Mouse (Mus musculus) urinary bladder, adult 18-20 months (tissue): Measurements from ENCODE around the gene Gsk3a.

Experiments
- DNase-seq, 2 experiments: peaks; one replicate each; pipeline ENCODE4 v3.0.0; 2022; ENCODE audit warnings: low spot score in 2 of 2, mixed read lengths in 2 of 2

The Gsk3a gene

DNA sequence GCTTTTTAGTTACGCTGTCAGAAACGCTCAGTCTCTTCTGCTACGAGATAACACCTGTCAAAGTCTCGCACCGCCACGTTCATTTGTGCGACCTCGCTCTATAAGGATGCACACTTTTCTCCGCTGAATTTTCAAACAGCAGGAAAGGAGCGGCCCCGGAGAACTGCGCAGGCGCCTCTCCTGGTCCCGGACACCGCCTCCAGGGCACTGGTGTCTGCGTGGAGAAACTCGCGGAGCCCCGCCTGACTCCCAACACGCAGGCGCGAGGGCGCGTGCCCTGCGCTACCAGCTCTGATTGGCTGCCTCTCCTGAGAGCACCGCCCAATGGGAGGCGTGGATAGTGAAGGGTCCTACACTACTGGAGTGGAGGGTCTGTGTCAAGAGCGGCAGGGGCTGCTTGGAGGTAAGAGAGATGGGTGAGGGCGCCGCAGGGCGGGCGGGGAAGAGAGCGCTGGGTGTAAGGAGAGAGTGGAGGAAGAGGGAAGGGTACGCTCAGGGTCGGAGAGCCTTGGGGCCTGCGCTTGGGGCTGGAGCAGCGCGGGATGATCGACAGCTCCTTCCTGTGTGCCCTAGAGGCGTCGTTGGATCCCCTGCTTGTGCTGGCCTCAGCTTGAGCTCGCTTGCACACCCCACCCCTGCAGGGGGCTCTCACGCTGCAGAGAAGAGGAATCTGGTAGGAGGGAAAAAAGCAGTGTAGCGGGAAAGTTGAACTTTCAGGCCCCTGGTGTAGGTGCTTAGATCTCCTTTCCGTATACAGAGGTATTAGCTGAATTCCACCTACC is 16.4 kb downstream of the Gsk3a start, which contains the start of gene Zfp526:
TSS of gene Zfp526 (plus strand) at position 324 of the 782 bp plus-strand sequence.
- peak; percentile 94 to 98 for DNase-seq

DNA sequence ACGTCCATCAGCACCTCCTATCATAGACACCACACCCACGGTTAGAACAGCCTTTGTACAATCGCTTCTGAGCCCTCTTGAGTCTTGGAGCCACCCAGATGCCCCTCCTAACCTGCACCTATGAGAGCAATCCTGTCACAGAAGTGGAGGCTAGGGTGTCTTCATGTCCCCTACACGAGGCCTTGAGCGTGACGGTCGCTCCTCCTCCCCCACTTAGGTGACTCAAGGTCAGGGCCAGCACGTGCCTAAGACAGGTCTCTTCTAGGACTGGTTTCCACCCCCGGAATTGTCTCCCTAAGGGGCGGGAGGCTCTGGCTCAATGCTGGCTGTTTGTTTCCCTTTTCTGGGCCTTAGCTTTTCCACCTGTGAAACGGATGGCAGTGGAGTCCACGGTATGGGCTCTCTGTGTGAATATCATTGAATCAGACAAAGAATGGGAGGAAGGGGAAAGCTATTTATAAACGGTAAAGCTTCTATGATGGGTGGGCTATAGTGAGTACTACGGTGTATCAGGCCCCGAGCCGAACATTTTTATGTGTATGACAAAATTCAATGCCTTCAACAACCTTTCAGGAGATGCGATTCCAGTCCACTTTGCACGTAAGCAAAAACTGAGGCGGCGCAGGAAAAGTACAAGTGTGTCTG is 17.1 kb downstream of the Gsk3a start, which contains the start of gene Dedd2:
TSS of gene Dedd2 (minus strand) at position 159 of the 645 bp plus-strand sequence.
- no peak for DNase-seq

DNA sequence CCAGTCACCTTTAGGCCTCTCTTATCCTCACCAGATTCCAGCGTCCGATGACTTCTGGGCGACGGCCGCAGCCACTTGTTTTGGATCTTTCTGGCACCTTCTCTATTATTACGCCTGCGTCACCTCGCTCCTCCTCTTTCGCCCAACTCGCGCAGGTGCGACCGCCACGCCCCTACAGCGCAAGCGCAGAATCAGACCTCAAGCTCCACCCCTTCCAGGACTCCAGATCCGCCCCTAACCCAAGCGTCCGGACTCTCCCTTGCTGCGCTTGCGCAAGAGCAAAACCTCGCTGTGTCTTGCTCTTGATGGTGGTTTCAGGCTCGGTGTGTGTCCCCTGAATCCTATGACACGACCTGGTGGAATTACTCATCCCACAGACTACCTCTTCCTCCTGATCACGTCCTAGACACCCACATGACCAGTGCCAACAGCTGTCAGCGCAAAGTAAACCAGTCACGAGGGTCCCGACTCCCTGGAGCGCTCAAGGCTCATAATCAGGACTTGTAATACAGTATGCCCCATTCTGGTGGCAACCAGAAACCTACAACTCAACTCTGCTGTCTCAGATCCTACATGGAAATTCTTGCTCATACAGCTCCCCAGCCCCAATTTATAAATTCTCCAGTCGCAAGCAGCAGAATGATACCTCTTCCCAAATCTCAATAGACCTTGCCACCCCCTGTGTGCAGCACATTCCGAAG is 17.7 kb downstream of the Gsk3a start:
- DNase-seq, result peak; percentile 91 to 95

DNA sequence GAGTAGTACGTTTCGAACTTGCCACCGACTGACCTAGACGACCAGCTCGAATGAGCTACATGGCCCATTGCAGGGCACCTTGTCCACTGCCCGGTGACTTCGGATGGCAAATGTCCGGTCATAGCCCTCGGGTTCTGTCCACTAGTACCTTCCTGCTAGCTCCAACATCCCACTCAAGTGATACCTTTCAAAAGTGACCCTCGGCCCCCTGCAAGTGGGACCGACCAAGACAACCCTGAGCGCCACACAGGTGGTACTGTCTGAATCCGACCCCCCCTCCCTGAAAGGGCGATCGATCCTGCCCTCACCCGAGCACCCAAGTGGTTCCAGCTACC is 18.3 kb downstream of the Gsk3a start:
- no peak for DNase-seq

DNA sequence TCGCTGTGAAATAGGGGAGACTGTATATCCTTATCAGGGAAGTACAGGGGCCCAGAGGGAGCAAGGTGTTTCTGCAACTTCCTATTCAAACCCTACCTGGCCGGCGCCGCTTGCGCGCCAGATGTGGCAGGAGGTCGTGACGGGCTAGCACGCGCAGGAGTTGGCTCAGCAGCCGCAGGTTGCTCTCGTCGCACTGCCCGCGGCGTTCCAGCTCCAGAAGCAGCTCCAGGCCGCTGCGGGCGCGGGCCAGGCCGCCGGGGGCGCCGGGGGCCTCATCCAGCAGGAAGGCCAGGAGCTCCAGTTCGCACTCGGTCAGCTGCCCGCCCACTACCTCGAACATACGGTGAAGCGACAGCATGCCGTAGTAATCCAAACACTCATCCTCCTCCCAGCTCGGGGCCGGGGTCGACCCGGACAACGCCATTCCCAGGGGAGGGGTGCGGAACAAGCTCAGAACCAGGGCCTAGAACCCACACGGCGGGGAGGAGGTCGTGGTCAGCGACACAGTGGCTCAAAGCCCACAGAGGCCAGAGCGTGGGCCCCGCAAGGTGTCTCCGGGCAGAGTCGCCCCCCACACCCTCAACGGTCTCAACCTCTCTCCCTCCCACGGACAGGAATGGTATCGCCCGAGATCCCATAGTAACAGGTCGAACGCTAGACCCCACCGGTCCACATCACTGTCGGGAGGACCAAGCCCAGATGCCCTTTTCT is 18.8 kb downstream of the Gsk3a start:
- peak in 1 of 2 experiments; percentile 58 for DNase-seq

DNA sequence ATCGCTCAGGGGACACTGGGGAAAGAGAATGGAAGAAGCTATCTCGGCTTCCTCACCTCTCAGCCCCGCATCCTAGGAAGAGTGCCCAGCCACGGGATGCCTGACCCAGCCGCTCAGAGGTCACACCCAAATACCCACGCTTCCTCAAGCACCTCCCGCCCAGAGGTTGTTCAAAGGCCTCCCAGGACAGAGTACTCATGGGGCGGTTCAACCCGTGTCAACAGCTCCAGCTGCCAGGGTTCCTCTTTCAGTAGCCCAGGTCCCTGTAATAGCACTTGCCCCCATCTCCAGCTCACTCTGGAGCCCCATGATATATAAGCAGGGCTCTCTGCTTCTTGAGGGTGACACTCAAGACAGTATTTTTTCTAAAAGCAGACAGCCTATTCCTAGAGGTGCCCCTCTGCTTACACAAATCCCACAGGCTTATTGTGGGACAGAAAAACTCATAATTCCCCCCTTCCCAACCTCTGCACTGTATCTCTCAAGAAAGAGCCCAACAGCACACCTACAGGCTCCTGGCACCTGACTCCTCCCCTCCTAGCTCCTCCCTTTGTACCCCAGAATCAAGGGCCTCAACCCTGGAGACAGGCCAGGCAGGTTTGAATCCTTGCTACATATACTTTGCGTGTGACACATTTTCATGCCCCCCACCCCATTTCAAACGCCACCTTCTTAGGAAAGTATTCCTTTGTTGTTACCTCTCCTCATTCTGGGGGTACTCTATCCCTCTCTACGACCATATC is 19.8 kb downstream of the Gsk3a start:
- no peak for DNase-seq

DNA sequence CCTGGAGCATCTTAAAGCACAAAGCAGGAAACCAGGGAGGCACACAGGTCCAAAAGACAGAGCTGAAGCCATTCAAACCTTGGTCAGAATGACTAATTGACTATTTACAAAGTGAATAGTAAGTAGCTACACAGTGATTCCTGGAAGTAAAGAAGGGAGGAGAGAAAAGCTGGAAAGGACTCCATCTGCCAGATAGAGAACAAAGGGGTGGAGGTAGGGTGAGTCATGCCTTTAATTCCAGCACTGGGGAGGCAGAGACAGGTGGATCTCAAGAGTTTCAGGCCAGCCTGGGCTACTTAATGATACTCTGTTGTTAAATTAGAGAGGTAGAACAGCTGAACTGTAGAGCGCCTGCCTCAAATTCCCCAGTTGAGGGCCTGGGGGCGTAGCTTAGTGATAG is 23.5 kb downstream of the Gsk3a start:
- no peak for DNase-seq

DNA sequence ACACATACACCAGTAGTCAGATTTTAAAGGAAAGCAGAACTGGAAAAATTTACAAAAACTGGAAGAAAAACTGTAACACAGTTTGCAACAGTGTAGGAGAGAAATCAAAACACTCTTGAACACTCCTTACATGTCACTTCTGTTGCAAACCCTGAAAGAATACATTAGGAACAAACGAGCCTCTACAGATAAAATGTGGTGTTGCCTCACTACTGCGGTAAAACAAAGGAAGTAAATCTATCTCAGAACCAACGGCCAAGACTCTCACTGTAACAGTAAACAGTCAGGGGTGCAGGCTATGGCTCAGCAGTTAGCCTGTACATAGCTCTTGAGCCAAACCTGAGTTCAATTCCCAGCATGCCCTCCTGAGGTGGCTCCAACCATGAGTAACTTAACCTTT is 24.6 kb downstream of the Gsk3a start:
- no peak for DNase-seq

DNA sequence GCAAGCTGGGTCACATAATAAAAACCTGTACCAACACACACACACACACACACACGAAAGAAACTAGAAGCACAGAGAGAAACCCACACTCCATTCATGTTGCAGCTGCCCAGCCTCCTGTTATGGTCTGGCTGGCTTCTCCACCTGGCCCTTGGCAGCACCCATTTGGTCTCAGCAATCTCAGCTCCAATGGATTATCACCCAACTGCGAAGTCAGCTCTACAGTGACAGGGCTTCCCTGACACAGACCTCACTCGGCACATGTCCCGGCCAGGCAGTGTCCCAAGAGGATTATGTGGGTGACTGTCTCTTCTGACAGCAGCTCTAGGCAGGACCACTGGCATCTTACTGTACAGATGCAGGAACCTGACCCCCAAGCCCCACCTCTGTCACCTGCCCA is 27.2 kb downstream of the Gsk3a start:
- no peak for DNase-seq

DNA sequence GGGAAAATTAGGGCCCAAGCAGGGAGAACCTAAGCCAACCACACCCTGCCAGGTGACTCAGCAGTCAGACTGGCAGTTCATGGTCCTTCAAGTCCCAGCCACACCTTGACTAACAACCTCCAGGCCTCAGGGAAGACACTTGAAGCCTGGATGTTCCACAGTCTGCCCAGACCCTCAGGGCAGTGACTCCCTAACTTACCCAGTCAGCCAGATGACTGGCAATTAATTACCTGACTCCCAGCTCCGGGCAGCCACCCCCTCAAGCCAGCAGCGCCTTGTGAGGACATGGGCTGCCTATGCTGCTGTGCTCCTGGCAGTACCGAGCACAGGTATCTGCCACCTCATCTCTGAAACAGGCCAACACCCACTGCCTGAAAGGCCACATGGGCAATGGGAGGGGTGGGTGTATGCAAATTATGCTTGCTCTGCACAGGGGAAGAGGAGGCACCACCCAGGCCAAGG is 28.5 kb downstream of the Gsk3a start:
- peak in 1 of 2 experiments; percentile 36 for DNase-seq

DNA sequence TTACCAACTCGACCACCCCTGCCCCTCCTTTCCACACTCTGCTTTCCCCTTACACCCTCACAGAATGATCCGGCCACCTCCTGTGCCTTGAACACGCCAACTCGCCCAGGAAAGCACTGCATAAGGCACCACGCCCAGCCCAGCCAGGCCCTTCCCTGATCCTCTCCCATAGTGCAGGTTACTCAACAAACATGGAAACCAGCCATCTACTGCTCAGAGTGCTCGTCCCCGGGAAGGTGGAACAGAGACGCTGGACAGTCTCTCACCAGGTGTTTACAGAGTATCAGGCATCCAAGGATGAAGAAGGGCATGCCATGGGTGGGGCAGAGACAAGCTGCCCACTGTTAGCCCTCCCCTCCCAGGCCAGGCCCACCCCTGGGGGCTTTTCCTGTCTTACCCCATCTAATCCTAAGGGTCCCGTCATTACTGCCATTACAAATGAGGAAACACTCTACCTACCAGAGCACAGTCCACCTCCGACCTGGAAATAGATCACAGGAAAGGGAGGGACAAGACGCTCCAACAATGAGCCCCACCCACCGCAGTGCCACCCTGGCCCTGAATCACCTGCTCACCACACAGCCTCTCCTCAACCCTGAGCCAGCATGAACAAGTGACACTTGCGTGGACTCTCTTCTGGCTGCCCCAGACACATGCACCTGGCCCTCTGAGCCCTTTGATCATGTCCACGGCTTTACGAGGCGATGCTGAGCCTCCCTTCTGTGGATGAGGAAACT is 31.4 kb downstream of the Gsk3a start:
- DNase-seq, result no peak

DNA sequence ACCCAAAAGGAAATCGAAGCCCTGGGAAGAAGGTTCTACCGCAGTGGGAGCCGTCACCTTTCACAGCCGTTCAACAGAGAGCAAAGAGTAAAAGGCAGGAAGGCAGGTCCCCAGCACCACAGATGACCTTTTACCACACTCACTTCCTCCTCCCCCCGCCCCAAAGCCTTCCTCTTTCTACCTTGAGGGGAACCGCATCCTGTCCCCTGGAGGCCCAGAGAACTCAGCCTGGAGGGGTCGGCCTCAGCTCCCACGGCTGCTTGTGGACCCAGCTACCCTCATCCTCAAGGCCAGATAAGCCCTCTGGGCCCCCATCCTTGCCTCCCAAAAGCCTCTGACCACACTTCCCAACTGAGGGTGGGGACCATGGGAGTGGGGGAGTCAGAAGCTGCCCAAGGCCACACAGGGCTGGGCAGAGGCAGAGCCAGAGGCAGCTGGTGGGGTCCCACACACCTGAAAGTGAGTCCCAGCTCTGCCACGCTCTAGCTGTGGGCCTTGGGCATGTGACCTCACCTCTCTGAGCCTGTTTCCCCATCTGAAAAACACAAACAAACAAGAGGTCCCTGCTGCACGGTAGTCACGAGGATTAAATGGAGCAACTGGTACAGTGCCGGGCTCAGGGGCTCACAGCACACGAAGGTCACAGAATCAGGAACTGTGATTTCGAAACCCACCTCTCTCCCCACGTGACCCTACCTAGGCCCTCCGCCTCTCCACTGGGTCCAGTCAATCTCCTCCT is 32.1 kb downstream of the Gsk3a start:
- DNase-seq, result no peak

DNA sequence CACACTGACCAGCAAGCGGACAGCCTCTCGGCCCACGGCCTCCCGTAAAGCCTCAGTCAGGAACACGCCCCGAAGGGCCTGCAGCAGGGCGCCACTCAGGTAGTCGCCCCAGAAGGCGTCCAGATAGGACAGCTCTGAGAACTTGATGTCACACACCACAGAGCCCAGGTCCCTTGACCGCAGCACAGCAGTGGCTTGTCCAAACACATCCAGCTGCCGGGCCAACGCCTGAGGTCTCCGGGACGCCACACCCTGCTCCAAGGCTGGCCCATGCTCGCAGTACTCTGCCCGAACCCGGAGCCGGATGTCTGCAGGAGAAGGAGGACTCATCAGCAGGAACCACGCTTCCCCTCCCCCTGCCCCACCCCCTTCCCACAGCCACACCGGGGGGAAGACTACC is 34.0 kb downstream of the Gsk3a start:
- peak; percentile 51 to 64 for DNase-seq

DNA sequence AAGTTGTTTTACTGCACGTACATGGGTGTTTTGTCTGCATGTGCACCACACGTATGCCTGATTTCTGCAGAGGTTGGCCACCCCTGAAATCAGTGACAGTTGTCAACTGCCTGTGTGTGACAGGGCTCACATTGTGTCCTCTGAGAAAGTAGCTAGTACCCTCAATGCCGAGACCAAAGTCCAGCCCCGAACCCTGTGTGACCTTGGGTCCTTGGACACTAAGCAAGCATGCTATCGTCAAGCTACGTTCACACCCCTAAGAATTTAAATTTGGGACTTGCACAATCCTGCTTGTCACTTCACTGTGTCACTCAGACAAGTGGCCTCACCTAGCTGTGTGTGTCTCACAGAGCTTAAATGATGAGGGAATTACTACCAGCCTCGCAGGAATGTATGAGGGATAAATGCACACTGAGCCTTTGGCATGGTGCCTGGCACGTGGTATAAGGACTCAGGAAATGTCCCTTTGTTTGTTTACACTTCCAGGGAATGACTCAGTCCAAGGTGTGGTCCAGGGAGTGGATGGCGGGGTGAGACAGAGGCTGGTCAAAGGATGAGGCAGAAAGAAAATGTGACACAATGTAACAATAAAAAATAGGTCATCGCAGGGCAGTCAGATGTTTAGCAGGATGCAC is 40.1 kb downstream of the Gsk3a start:
- DNase-seq, result peak in 1 of 2 experiments; percentile 39

DNA sequence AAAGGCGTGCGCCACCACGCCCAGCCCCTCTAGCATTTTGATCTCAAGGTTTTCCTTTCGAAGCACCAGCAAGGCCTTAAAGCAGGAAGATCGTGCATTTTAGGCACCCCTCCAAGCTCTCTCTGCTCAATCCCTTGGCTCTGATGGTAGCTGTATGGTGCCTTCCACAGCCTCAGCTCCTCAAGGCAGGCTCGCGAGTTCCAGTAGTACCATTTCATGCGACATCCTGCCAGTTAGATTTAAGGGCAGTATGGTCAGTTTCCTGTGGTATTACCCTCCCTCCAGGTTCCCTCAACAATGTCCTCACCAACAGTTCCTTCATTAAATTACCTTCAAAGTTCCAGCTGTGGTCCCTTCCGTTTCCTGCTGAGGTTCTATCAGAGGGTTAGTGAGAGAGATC is 41.5 kb downstream of the Gsk3a start:
- no peak for DNase-seq

DNA sequence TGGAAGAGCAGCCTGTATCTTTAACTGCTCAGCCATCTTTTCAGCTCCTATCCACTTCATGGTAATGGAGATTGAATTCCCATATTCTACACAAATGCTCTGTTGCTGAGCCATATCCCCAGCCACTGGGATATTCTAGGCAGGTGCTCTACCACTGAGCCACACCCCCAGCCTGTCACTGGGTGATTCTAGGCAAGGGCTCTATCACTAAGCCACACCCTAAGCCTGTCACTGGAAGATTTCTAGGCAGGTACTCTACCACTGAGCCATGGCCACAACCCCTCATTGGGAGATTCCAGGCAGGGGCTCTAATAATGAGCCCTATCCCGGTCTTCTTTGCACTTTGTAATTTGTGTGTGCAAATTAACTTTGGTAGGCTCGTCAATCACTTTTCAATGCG is 42.5 kb downstream of the Gsk3a start:
- DNase-seq, result no peak

DNA sequence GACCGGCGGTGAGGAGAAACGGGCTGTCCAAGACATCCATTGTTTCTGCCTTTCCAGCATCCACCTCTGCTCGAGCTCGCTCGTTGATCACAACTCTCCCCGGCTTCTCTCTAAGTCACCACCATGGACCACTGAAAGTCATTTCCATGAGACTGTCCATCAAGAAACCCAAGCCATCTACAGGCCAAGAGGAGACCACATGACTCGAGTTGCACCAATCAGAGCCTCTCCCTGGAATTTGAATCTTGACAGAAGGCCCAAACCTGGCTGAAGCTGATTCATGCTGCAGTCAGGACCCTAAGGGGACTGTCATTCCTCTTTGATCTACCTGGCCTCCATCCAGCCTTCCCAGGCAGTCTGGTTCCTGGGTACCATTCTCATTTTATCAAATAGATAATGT is 45.5 kb downstream of the Gsk3a start:
- no peak for DNase-seq

DNA sequence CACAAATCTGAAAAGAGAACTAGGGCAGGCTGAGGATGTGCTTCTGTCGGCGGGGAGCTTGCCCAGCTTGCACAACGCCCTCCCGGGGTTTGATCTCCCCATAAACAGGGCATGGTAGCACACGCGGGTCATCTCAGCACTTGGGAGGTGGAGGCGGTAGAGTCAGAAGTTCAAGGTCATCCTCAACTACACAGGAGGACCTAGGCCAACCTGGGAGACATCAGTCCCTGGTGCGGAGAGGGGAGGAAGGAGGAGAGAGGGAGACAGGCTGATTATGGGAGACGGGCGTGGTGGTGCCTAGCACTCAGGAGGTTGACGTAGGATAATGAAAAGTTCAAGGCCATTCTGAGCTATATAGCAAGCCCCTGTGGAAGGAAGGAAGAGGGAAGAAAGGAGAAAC is 46.8 kb downstream of the Gsk3a start:
- no peak for DNase-seq
